Mouse (Mus musculus) erythroblast, embryonic 14.5 days (primary cell): ENCODE data around the gene Rap1gap2. TPM values are rescaled to one million over a fixed set of nuclear protein-coding genes. Genes with fewer than 3 reads are reported as not detected.

Source experiments
- H3K27me3 ChIP-seq: 2 replicates; pipeline ENCODE4 v1.6.1; 2012; ENCODE audit warnings: inconsistent platforms; ENCODE audit not compliant: control insufficient read depth
- H3K36me3 ChIP-seq: 2 replicates; pipeline ENCODE4 v1.6.1; 2012; ENCODE audit warnings: mild to moderate bottlenecking, inconsistent platforms; ENCODE audit not compliant: control insufficient read depth
- H3K4me1 ChIP-seq: 2 replicates; pipeline ENCODE4 v1.6.1; 2012; ENCODE audit warnings: inconsistent platforms; ENCODE audit not compliant: control insufficient read depth
- H3K4me3 ChIP-seq: replicated peaks from 2 replicates; pipeline ENCODE3; 2012; ENCODE audit warnings: moderate library complexity, mild to moderate bottlenecking, inconsistent platforms
- H3K9me3 ChIP-seq: 2 replicates; pipeline ENCODE4 v1.6.1; 2012; ENCODE audit warnings: low read length, inconsistent platforms, mixed read lengths; ENCODE audit not compliant: control insufficient read depth
- GATA1 ChIP-seq: IDR thresholded peaks from 2 replicates; pipeline ENCODE4 v1.6.1; 2012; ENCODE audit warnings: low read length, inconsistent platforms, mixed read lengths
- TAL1 ChIP-seq: IDR thresholded peaks from 3 replicates; pipeline ENCODE4 v1.6.1; 2012; ENCODE audit warnings: low read length, inconsistent platforms, mixed read lengths
- polyA plus RNA-seq: library from polyadenylated mRNA; stranded (reverse); fragments of >175 nt; gene quantifications from 2 replicates; pipeline ENCODE4 v1.2.3, GENCODE M21; 2012

Rap1gap2 gene
- polyA plus RNA-seq, 1 experiment = 0.03 TPM

GRCm38 (mm10) chr11:74464181-74464977 is 146.3 kb downstream of the Rap1gap2 start:
- H3K36me3 ChIP-seq = no peaks in the 10 kb centered on the region
- no peaks in the 10 kb centered on the region for H3K4me1 ChIP-seq
- H3K27me3 ChIP-seq = no peaks in the 10 kb centered on the region
- TF ChIP-seq GATA1 (no peak), TAL1 (no peak)
- H3K9me3 ChIP-seq = no peaks in the 10 kb centered on the region
- no peak overlapping the region for H3K4me3 ChIP-seq

- H3K4me1 ChIP-seq = no peaks in the 10 kb centered on the region
- no peaks in the 10 kb centered on the region for H3K36me3 ChIP-seq
- no peaks in the 10 kb centered on the region for H3K9me3 ChIP-seq
- H3K27me3 ChIP-seq = no peaks in the 10 kb centered on the region
- TF ChIP-seq TAL1 = no peak
- TF ChIP-seq GATA1 = no peak
- H3K4me3 ChIP-seq = no peak overlapping the region
Observed at GRCm38 (mm10) chr11:74462651-74463050, 148.1 kb downstream of the Rap1gap2 start.

GRCm38 (mm10) chr11:74459651-74460050 is 151.1 kb downstream of the Rap1gap2 start:
- no peak overlapping the region for H3K4me3 ChIP-seq
- no peaks in the 10 kb centered on the region for H3K27me3 ChIP-seq
- H3K9me3 ChIP-seq = no peaks in the 10 kb centered on the region
- TF ChIP-seq TAL1 (no peak), GATA1 (no peak)
- no peaks in the 10 kb centered on the region for H3K36me3 ChIP-seq
- H3K4me1 ChIP-seq = no peaks in the 10 kb centered on the region

- Histone ChIP-seq H3K4me3 (no peak overlapping the region), H3K9me3 (no peaks in the 10 kb centered on the region), H3K27me3 (no peaks in the 10 kb centered on the region), H3K4me1 (no peaks in the 10 kb centered on the region), H3K36me3 (no peaks in the 10 kb centered on the region)
- TF ChIP-seq TAL1 = no peak
- TF ChIP-seq GATA1 = no peak
Observed at GRCm38 (mm10) chr11:74458400-74458799, 152.3 kb downstream of the Rap1gap2 start.

- TF ChIP-seq GATA1 (no peak), TAL1 (no peak)
- Histone ChIP-seq H3K9me3 (no peaks in the 10 kb centered on the region), H3K4me1 (no peaks in the 10 kb centered on the region), H3K4me3 (no peak overlapping the region), H3K27me3 (no peaks in the 10 kb centered on the region), H3K36me3 (no peaks in the 10 kb centered on the region)
Observed at GRCm38 (mm10) chr11:74457194-74457593, 153.5 kb downstream of the Rap1gap2 start.

GRCm38 (mm10) chr11:74448556-74448955 is 162.2 kb downstream of the Rap1gap2 start:
- Histone ChIP-seq H3K27me3 (no peaks in the 10 kb centered on the region), H3K9me3 (no peaks in the 10 kb centered on the region; the same call in 1 of the 2 replicates), H3K36me3 (no peaks in the 10 kb centered on the region), H3K4me3 (no peak overlapping the region), H3K4me1 (no peaks in the 10 kb centered on the region)
- no peak for TF ChIP-seq GATA1
- TF ChIP-seq TAL1 = no peak

GRCm38 (mm10) chr11:74447991-74448403 is 162.7 kb downstream of the Rap1gap2 start:
- Histone ChIP-seq H3K27me3 (no peaks in the 10 kb centered on the region), H3K4me1 (no peaks in the 10 kb centered on the region), H3K9me3 (no peaks in the 10 kb centered on the region; the same call in 1 of the 2 replicates), H3K4me3 (no peak overlapping the region), H3K36me3 (no peaks in the 10 kb centered on the region)
- no peak for TF ChIP-seq GATA1
- no peak for TF ChIP-seq TAL1

GRCm38 (mm10) chr11:74445591-74445990 is 165.1 kb downstream of the Rap1gap2 start:
- Histone ChIP-seq H3K4me3 (no peak overlapping the region), H3K36me3 (no peaks in the 10 kb centered on the region), H3K27me3 (no peaks in the 10 kb centered on the region), H3K9me3 (no peaks in the 10 kb centered on the region; the same call in 1 of the 2 replicates), H3K4me1 (no peaks in the 10 kb centered on the region)
- TF ChIP-seq GATA1 (no peak), TAL1 (no peak)

- Histone ChIP-seq H3K4me3 (no peak overlapping the region), H3K27me3 (no peaks in the 10 kb centered on the region), H3K4me1 (no peaks in the 10 kb centered on the region), H3K9me3 (no peaks in the 10 kb centered on the region; the same call in 1 of the 2 replicates), H3K36me3 (no peaks in the 10 kb centered on the region)
- TF ChIP-seq GATA1 = no peak
- no peak for TF ChIP-seq TAL1
Observed at GRCm38 (mm10) chr11:74443924-74444256, 166.8 kb downstream of the Rap1gap2 start.
